Mouse (Mus musculus) forebrain, postnatal 0 days (tissue): ENCODE results near the gene Il1r1. TPM values are rescaled to one million over a fixed set of nuclear protein-coding genes. Genes with fewer than 3 reads are reported as not detected.

Source experiments
- ATAC-seq: fragments of 200-750 bp; cut with Nextera tagmentation; 2 replicates; pipeline ENCODE4 v1.8.0; 2017; ENCODE audit warnings: mild to moderate bottlenecking, moderate library complexity
- DNase-seq: peaks from one replicate; pipeline ENCODE4 v3.0.0-alpha.2; 2015
- H3K27ac ChIP-seq: fragments of 300-500 bp; sonication (generic); 2 replicates; pipeline ENCODE4 v1.5.1; 2014; ENCODE audit warnings: low read depth, mild to moderate bottlenecking, antibody characterized with exemption, low read length, moderate library complexity, mixed read lengths
- H3K27me3 ChIP-seq: fragments of 300-500 bp; sonication (generic); 2 replicates; pipeline ENCODE4 v1.6.1; 2014; ENCODE audit warnings: mild to moderate bottlenecking, low read length, mixed read lengths; ENCODE audit not compliant: insufficient read depth
- H3K36me3 ChIP-seq: fragments of 300-500 bp; sonication (generic); 2 replicates; pipeline ENCODE4 v1.6.1; 2014; ENCODE audit warnings: mild to moderate bottlenecking, moderate library complexity; ENCODE audit not compliant: insufficient read depth
- H3K4me1 ChIP-seq: fragments of 300-500 bp; sonication (generic); 2 replicates; pipeline ENCODE4 v1.6.1; 2014; ENCODE audit warnings: antibody characterized with exemption; ENCODE audit not compliant: insufficient read depth
- H3K4me2 ChIP-seq: fragments of 300-500 bp; sonication (generic); 2 replicates; pipeline ENCODE4 v1.6.1; 2014; ENCODE audit warnings: low read depth, mild to moderate bottlenecking, moderate library complexity
- H3K4me3 ChIP-seq: fragments of 300-500 bp; sonication (generic); 2 replicates; pipeline ENCODE4 v1.5.1; 2014; ENCODE audit warnings: low read depth, low read length, mixed read lengths
- H3K9ac ChIP-seq: fragments of 300-500 bp; sonication (generic); 2 replicates; pipeline ENCODE4 v1.6.1; 2014; ENCODE audit warnings: mild to moderate bottlenecking
- H3K9me3 ChIP-seq: fragments of 300-500 bp; sonication (generic); 2 replicates; pipeline ENCODE4 v1.6.1; 2016; ENCODE audit warnings: low read length
- CTCF ChIP-seq: sonication (generic); IDR thresholded peaks from 2 replicates; pipeline ENCODE4 v1.5.1; 2016; ENCODE audit warnings: antibody characterized with exemption, control low read depth, low read depth
- WGBS: fragments of 180-500 bp; shearing (Covaris S2); extraction: QIAGEN DNeasy Blood & Tissue Kit; methylation state at CpG from one replicate; pipeline ENCODE4 v1.1.7; 2014; 5-methylcytosine and 5-hydroxymethylcytosine counted together
- polyA plus RNA-seq: library from polyadenylated mRNA; unstranded; fragments of >200 nt; fragmentation: Nextera tagmentation; extraction: Ambion mirVana; gene quantifications from 2 replicates; pipeline ENCODE4 v1.2.1, GENCODE M21; 2015
- total RNA-seq: library from RNA; depleted of rRNA; stranded (reverse); fragments of >200 nt; gene quantifications from 2 replicates; pipeline ENCODE4 v1.2.3, GENCODE M21; 2014

Gene Il1r1
- total and polyA plus RNA-seq, 2 experiments from 2014 or later: 0.84 to 0.90 TPM

DNA sequence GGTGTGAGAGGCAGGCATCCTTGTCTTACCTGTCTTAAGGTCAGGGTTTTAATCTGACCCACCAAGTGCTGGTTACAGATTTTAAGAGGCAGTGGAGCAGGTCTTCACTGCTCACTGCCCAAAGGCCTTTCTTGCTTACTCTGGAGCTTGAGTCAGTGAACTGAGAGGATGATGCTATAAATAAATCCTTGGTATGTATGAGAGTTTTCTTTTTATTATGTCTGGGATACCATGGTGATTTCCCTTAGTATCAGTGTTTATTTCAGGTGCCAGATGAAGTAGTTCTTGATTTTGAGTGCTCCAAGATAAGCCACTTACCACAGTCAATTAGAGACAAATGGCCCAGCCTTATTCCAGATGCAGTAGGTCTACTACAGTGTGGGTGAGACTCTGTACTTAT is 41.5 kb upstream of the Il1r1 start:
- H3K27me3 ChIP-seq: no peaks in the 10 kb centered on the region
- no peak for ATAC-seq
- no peaks in the 10 kb centered on the region for H3K36me3 ChIP-seq
- H3K4me2 ChIP-seq: no peak overlapping the region
- TF ChIP-seq CTCF: no peak
- no peak overlapping the region for H3K9ac ChIP-seq
- H3K4me1 ChIP-seq: no peaks in the 10 kb centered on the region
- no peaks in the 10 kb centered on the region for H3K9me3 ChIP-seq
- DNase-seq: no peak
- H3K27ac ChIP-seq: no peak overlapping the region
- H3K4me3 ChIP-seq: no peak overlapping the region

DNA sequence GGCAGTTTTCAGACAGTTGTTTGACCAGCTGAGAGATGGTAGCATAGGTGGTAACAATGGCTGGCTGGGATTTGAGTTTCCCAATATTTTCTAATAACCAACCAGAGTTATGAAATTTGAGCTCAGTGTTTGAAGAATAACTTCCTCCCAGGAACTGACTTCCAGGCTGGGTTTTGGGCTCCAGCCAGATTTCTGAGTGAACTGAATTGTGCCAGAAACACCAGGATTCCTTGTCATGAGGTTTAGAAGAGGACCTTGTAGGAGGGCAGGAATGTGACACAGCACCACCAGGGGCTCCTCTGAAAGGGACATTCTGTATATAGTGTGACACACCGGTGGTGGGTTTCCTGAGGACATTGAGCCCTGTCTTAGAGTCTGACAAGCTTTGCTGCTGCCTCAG is 36.9 kb upstream of the Il1r1 start:
- H3K9ac ChIP-seq: no peak overlapping the region
- no peaks in the 10 kb centered on the region for H3K27me3 ChIP-seq
- no peak for TF ChIP-seq CTCF
- H3K36me3 ChIP-seq: no peaks in the 10 kb centered on the region
- 85% methylated on average over 1 of the region's 1 CpGs for WGBS
- no peak overlapping the region for H3K4me2 ChIP-seq
- H3K27ac ChIP-seq: no peak overlapping the region
- H3K4me3 ChIP-seq: no peak overlapping the region
- DNase-seq (no peak), ATAC-seq (no peak)
- H3K9me3 ChIP-seq: no peaks in the 10 kb centered on the region
- H3K4me1 ChIP-seq: no peaks in the 10 kb centered on the region

DNA sequence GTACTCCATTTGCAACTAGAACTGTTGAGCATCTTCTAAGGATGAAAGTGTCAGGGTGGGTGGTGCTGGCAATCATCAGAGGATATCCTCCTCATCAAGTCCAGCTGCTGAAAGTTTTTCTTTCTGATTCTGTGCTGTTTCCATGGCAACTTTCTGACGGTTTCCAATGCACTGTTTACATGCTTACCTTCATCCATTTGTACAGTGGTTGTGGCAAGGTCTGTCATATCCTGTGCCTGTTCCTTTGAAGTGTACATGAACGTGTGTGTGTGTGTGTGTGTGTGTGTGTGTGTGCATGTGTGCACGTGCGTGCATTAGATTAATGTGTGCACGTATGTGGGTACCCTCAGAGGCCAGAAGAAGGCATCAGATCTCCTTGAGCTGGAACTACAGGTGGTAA is 34.9 kb upstream of the Il1r1 start:
- H3K4me3 ChIP-seq: no peak overlapping the region
- ATAC-seq (no peak), DNase-seq (no peak)
- no peaks in the 10 kb centered on the region for H3K36me3 ChIP-seq
- H3K4me2 ChIP-seq: no peak overlapping the region
- no peak overlapping the region for H3K9ac ChIP-seq
- H3K9me3 ChIP-seq: no peaks in the 10 kb centered on the region
- no peak overlapping the region for H3K27ac ChIP-seq
- 68% methylated on average over 5 of the region's 5 CpGs for whole genome bisulfite sequencing
- H3K27me3 ChIP-seq: no peaks in the 10 kb centered on the region
- no peaks in the 10 kb centered on the region for H3K4me1 ChIP-seq
- TF ChIP-seq CTCF: no peak

DNA sequence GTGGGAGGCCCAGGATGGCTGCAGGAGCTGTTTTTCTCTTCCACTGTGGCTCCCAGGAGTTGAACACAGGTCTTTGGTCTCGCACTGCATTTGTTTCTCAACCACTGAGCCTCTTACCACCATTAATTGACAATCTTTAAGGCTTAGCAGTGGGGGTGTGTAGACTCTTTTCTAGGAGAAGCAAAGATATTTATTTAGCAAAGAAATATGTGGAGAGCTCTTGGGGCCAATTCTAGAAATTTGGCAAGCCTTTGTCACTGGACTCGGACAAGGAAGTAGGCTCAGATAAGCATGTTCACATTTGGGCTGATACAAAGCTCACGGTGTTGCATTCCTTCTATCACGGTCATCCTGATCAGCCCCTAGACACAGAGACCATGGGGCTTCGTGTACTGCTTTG is 34.0 kb upstream of the Il1r1 start:
- no peaks in the 10 kb centered on the region for H3K4me1 ChIP-seq
- DNase-seq (no peak), ATAC-seq (no peak)
- H3K36me3 ChIP-seq: no peaks in the 10 kb centered on the region
- H3K4me3 ChIP-seq: no peak overlapping the region
- no peak overlapping the region for H3K4me2 ChIP-seq
- no peaks in the 10 kb centered on the region for H3K27me3 ChIP-seq
- H3K27ac ChIP-seq: no peak overlapping the region
- no peaks in the 10 kb centered on the region for H3K9me3 ChIP-seq
- no peak overlapping the region for H3K9ac ChIP-seq
- WGBS: 88% methylated on average over 5 of the region's 5 CpGs
- TF ChIP-seq CTCF: no peak

DNA sequence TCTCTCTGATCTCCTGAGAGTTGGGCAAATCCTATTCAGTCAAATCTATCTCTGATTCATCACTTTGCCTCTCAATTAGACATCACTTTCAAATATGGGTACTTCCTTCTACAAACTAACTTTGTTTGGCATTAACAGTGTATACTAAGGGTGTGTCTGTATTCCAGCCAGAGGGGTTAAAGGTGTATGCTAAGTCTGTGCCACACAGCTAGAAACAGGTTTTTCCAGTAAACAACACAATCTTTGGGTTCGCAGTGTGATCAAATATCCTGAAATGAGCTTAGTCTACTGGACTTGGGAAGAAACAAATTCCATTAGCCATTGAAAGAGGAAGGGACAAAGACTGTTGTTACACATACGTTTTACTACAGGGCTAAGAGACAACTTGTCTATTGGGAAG is 30.6 kb upstream of the Il1r1 start:
- no peak overlapping the region for H3K4me3 ChIP-seq
- no peak overlapping the region for H3K27ac ChIP-seq
- no peaks in the 10 kb centered on the region for H3K4me1 ChIP-seq
- no peak for TF ChIP-seq CTCF
- H3K27me3 ChIP-seq: no peaks in the 10 kb centered on the region
- DNase-seq (no peak), ATAC-seq (no peak)
- no peak overlapping the region for H3K4me2 ChIP-seq
- no peak overlapping the region for H3K9ac ChIP-seq
- WGBS: 86% methylated on average over 2 of the region's 2 CpGs
- H3K36me3 ChIP-seq: no peaks in the 10 kb centered on the region
- H3K9me3 ChIP-seq: no peaks in the 10 kb centered on the region

DNA sequence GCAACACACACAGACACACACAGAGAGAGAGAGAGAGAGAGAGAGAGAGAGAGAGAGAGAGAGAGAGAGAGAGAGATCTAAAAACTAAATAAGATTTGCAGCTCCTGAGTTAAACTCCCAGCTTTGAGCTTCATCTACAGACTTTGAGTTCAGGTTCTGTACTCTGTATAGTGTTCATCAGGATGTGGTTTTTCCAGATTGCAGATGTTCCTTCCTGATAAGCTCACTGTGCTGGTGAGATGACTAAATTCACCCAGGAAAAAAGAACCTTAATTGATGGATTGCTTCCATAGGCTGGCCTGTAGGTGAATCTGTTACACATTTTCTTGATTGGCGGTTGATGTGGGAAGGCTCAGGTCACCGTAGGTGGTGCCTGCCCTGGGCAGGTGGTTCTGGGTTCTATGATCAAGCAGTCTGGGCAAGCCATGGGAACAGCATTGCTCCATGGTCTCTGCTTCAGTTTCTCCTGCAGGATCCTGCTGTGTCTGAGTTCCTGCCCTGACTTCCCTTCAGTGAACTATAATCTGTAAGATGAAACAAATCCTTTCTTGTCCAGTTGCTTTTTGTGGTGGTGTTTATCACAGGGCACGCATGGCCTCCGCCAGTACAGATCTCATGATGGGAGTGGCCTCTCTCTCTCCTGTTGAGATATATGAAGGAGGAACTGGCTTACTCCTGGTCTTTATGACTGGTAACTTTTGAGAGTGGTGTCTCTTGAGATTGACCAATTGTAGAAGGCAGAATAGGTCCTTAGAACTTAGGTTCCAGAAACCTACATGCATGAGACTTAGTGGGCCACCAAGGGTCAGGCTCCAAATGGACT is 11.3 kb upstream of the Il1r1 start:
- no peak for DNase-seq
- Histone ChIP-seq H3K4me1 (no peaks in the 10 kb centered on the region), H3K27ac (no peak overlapping the region), H3K36me3 (no peaks in the 10 kb centered on the region), H3K4me3 (no peak overlapping the region), H3K9ac (no peak overlapping the region), H3K27me3 (no peaks in the 10 kb centered on the region), H3K4me2 (no peak overlapping the region), H3K9me3 (0 out of 2 replicates have a peak, but pooled peaks cover 3% of the 10 kb centered on the region)
- 90% methylated on average over 4 of the region's 4 CpGs for WGBS
- no peak for ATAC-seq
- no peak for TF ChIP-seq CTCF

DNA sequence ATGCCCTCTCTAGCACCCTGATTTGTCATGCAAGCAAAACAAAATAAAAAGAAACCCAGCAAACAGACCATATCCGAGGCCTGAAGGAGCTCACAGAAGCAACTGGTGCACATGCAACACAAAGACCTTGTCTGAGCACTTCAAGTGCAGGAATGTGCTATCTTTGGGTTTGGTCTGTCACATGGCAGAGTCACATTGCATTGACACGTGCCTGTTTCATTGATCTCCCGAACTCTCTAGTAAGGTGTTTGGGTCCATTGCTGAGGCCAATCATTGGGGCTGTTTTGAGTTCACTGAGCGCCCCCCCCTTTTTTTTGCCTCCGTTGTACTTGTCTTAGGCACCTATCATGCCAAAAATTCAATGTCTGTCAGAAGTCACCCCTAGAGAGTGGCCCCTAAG is 7.4 kb upstream of the Il1r1 start:
- 89% methylated on average over 5 of the region's 5 CpGs for WGBS
- TF ChIP-seq CTCF: no peak

More for the DNA sequence above, 7.4 kb upstream of the Il1r1 start:
- Histone ChIP-seq H3K9ac (no peak overlapping the region), H3K4me2 (no peak overlapping the region), H3K4me1 (no peaks in the 10 kb centered on the region), H3K9me3 (0 out of 2 replicates have a peak, but pooled peaks cover 3% of the 10 kb centered on the region), H3K27ac (no peak overlapping the region), H3K36me3 (no peaks in the 10 kb centered on the region), H3K27me3 (no peaks in the 10 kb centered on the region), H3K4me3 (no peak overlapping the region)
- ATAC-seq (no peak), DNase-seq (no peak)
